Mouse (Mus musculus) bone marrow, adult 2 months (tissue): Measurements from ENCODE around the gene Tepp. TPM values are rescaled to one million over a fixed set of nuclear protein-coding genes. Genes with fewer than 3 reads are reported as not detected.

ENCODE experiments used
- H3K27ac ChIP-seq: fragments of 200-500 bp; 2 replicates; pipeline ENCODE4 v1.5.1; 2012; ENCODE audit warnings: low read depth, mild to moderate bottlenecking, control low read depth, inconsistent platforms, low read length; ENCODE audit not compliant: control insufficient read depth, poor library complexity, insufficient read depth
- H3K4me1 ChIP-seq: fragments of 200-500 bp; 2 replicates; pipeline ENCODE4 v1.6.1; 2011; ENCODE audit warnings: low read length; ENCODE audit not compliant: control insufficient read depth, insufficient read depth
- H3K4me3 ChIP-seq: fragments of 200-500 bp; replicated peaks from 2 replicates; pipeline ENCODE3; 2011; ENCODE audit warnings: mild to moderate bottlenecking, low read depth, low read length, control low read depth; ENCODE audit not compliant: control insufficient read depth
- CTCF ChIP-seq: fragments of 200-500 bp; IDR thresholded peaks from 2 replicates; pipeline ENCODE4 v1.5.1; 2011; ENCODE audit warnings: low read length, control low read depth; ENCODE audit not compliant: control insufficient read depth, insufficient read depth
- POLR2A ChIP-seq: fragments of 200-500 bp; IDR thresholded peaks from 2 replicates; pipeline ENCODE4 v1.6.1; 2011; ENCODE audit warnings: low read depth, mild to moderate bottlenecking, control low read depth, low read length, borderline replicate concordance; ENCODE audit not compliant: control insufficient read depth
- WGBS: fragments of 180-500 bp; shearing (Covaris S2); methylation state at CpG from one replicate; pipeline ENCODE4 v1.1.7; 2018; 5-methylcytosine and 5-hydroxymethylcytosine counted together
- polyA plus RNA-seq: library from polyadenylated mRNA; stranded (reverse); fragments of >200 nt; gene quantifications from 2 replicates; pipeline ENCODE4 v1.2.4, GENCODE M21; 2011; ENCODE audit warnings: low replicate concordance; ENCODE audit not compliant: missing spikeins, insufficient read depth, insufficient read length

The Tepp gene
- polyA plus RNA-seq, 1 experiment = not detected

- TF ChIP-seq POLR2A = no peak
- TF ChIP-seq CTCF = no peak
- 22% methylated on average over 20 of the region's 20 CpGs for WGBS
- Histone ChIP-seq H3K27ac (no peak overlapping the region), H3K4me3 (no peak overlapping the region), H3K4me1 (no peaks in the 10 kb centered on the region)
These were observed 59.4 kb downstream of the Tepp start for GRCm38 (mm10) chr8:95369581-95370326.

- TF ChIP-seq CTCF (no peak), POLR2A (no peak)
These were observed 63.1 kb downstream of the Tepp start for GRCm38 (mm10) chr8:95373389-95374002.

DNA sequence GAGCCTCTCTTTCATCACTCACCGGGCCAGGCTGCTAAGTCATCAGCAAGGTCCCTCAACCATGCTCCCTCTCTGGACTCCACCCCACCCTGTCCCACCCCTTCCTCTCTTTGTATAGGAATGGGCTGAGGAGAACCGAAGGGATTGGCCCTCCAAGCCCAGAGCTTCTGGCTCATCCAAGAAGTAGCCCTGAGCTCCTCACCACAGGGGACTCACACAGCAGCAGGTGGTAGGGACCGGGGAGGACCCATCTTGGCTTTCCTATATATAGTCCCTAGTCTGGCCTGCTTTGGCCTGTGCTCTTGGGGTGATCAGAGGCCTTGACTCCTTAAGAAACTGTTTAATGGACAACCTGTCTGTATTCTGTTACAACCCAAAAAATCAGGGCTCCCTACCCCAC lies 64.1 kb downstream of the Tepp start:
- Histone ChIP-seq H3K4me3 (no peak overlapping the region), H3K27ac (no peak overlapping the region), H3K4me1 (no peaks in the 10 kb centered on the region)
- WGBS = 50% methylated on average over 3 of the region's 3 CpGs
- TF ChIP-seq POLR2A (no peak), CTCF (no peak)

More at GRCm38 (mm10) chr8:95373389-95374002, 63.1 kb downstream of the Tepp start:
- WGBS = 84% methylated on average over 12 of the region's 12 CpGs
- H3K4me3 ChIP-seq = no peak overlapping the region
- H3K27ac ChIP-seq = no peak overlapping the region
- H3K4me1 ChIP-seq = no peaks in the 10 kb centered on the region

- TF ChIP-seq POLR2A = no peak
- no peak for TF ChIP-seq CTCF
- Histone ChIP-seq H3K4me3 (no peak overlapping the region), H3K4me1 (no peaks in the 10 kb centered on the region), H3K27ac (no peak overlapping the region)
- 72% methylated on average over 7 of the region's 7 CpGs for WGBS
These were observed 65.1 kb downstream of the Tepp start for GRCm38 (mm10) chr8:95375374-95375930.

Other genes starting within 250 kb of the Tepp start
- gene Katnb1, start 229.4 kb upstream of the Tepp start, polyA plus RNA-seq = 4.4 and 21.7 TPM in 2 replicates
- gene Kifc3, start 107.8 kb upstream of the Tepp start, polyA plus RNA-seq = 1.5 and 2.7 TPM in 2 replicates
- gene Cngb1, start 4.0 kb upstream of the Tepp start, polyA plus RNA-seq = 0.70 and 2.1 TPM in 2 replicates
- 1.1 and 3.3 TPM in 2 replicates for gene Zfp319, start 21.4 kb downstream of the Tepp start, polyA plus RNA-seq
- 4.8 and 20.2 TPM in 2 replicates for gene Usb1, start 21.7 kb downstream of the Tepp start, polyA plus RNA-seq
- gene Mmp15, start 41.7 kb downstream of the Tepp start, polyA plus RNA-seq = 0.63 TPM in 1 of 2 replicates, not detected in the other
- 34.4 and 58.0 TPM in 2 replicates for gene Cfap20, start 124.3 kb downstream of the Tepp start, polyA plus RNA-seq
- 16.6 and 26.1 TPM in 2 replicates for gene Csnk2a2, start 179.5 kb downstream of the Tepp start, polyA plus RNA-seq
- not detected in 2 replicates for gene Ccdc113, start 223.5 kb downstream of the Tepp start, polyA plus RNA-seq